Mouse (Mus musculus) limb, embryonic 13.5 days (tissue): ENCODE measurements around the gene Hoxa3. TPM values are rescaled to one million over a fixed set of nuclear protein-coding genes. Genes with fewer than 3 reads are reported as not detected.

ENCODE experiments used
- ATAC-seq: fragments of 200-750 bp; cut with Nextera tagmentation; 2 replicates; pipeline ENCODE4 v1.8.0; 2017; ENCODE audit warnings: low read depth, moderate number of reproducible peaks, moderate TSS enrichment; ENCODE audit not compliant: low FRiP score
- H3K27ac ChIP-seq: fragments of 300-500 bp; sonication (generic); 2 replicates; pipeline ENCODE4 v1.5.1; 2015; ENCODE audit warnings: inconsistent platforms, mild to moderate bottlenecking, moderate library complexity
- H3K27me3 ChIP-seq: fragments of 300-500 bp; sonication (generic); 2 replicates; pipeline ENCODE4 v1.6.1; 2015; ENCODE audit warnings: mild to moderate bottlenecking, inconsistent platforms
- H3K36me3 ChIP-seq: fragments of 300-500 bp; sonication (generic); 2 replicates; pipeline ENCODE4 v1.6.1; 2015; ENCODE audit warnings: inconsistent platforms, mild to moderate bottlenecking, moderate library complexity
- H3K4me1 ChIP-seq: fragments of 300-500 bp; sonication (generic); 2 replicates; pipeline ENCODE4 v1.6.1; 2015; ENCODE audit warnings: inconsistent platforms
- H3K4me2 ChIP-seq: fragments of 300-500 bp; sonication (generic); replicated peaks from 2 replicates; pipeline ENCODE4 v1.6.1; 2015; ENCODE audit warnings: inconsistent platforms, mild to moderate bottlenecking, moderate library complexity
- H3K4me3 ChIP-seq: fragments of 300-500 bp; sonication (generic); 2 replicates; pipeline ENCODE4 v1.5.1; 2015; ENCODE audit warnings: moderate library complexity, mild to moderate bottlenecking, inconsistent platforms
- H3K9ac ChIP-seq: fragments of 300-500 bp; sonication (generic); 2 replicates; pipeline ENCODE4 v1.6.1; 2015; ENCODE audit warnings: mild to moderate bottlenecking, inconsistent platforms
- H3K9me3 ChIP-seq: fragments of 300-500 bp; sonication (generic); 2 replicates; pipeline ENCODE4 v1.6.1; 2016; ENCODE audit warnings: inconsistent platforms
- WGBS: fragments of 180-500 bp; shearing (Covaris S2); methylation state at CpG from one replicate; pipeline ENCODE4 v1.1.7; 2015; 5-methylcytosine and 5-hydroxymethylcytosine counted together
- polyA plus RNA-seq: library from polyadenylated mRNA; unstranded; fragments of >200 nt; fragmentation: Nextera tagmentation; extraction: Ambion mirVana; gene quantifications from 2 replicates; pipeline ENCODE4 v1.2.1, GENCODE M21; 2015

Hoxa3 gene
- polyA plus RNA-seq, 1 experiment from 2014 or later = 5.9 TPM

DNA sequence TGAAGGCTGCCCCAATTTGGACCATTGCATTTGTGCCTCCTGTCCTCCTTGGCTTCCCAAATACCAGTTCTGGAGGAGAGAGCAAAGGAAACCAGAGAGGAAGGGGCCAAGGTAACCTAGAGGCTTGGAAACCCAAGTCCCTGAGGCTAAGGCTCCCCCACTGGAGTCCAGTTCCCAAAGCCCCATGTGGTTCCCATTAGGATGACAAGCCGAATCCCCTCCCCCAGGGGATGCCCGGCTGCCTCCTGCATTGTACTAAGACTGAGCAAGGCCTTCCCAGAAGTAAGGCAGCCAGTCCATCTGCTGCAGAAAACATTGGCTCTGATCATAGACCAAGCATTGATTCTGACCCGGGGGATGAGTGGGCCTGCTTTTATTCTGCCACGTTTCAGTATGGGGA is 41.8 kb downstream of the Hoxa3 start:
- no peaks in the 10 kb centered on the region for H3K9me3 ChIP-seq
- no peak overlapping the region for H3K9ac ChIP-seq
- H3K4me2 ChIP-seq = no peak overlapping the region
- peaks cover 18% of the 10 kb centered on the region for H3K36me3 ChIP-seq
- peaks cover 66% of the 10 kb centered on the region for H3K27me3 ChIP-seq
- whole genome bisulfite sequencing = 12% methylated on average over 4 of the region's 4 CpGs
- peaks cover 65% of the 10 kb centered on the region for H3K4me1 ChIP-seq
- no peak for ATAC-seq
- H3K4me3 ChIP-seq = no peak overlapping the region
- H3K27ac ChIP-seq = no peak overlapping the region; the same call in 1 of the 2 replicates

DNA sequence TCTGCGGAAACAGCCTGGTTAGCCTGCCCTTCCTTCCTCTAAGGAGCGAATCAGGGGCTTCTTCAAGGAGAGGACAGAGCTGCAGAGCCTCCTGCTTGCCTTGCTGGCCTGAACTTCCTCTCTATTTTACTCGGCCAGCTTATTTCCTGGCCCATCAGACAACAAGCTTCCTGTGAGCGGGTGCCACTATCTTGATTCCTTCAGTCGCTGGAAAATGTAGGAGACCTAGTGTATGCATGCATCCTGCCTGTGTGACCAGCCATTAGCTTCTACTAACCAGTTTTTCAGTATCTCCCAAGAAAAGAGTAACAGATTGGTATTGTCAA is 42.3 kb downstream of the Hoxa3 start:
- no peak for ATAC-seq
- Histone ChIP-seq H3K4me3 (no peak overlapping the region), H3K9ac (no peak overlapping the region), H3K4me1 (peaks cover 62% of the 10 kb centered on the region), H3K4me2 (no peak overlapping the region), H3K9me3 (no peaks in the 10 kb centered on the region), H3K27me3 (peaks cover 67% of the 10 kb centered on the region), H3K36me3 (peaks cover 18% of the 10 kb centered on the region), H3K27ac (no peak overlapping the region; the same call in 1 of the 2 replicates)
- 47% methylated on average over 5 of the region's 5 CpGs for WGBS

DNA sequence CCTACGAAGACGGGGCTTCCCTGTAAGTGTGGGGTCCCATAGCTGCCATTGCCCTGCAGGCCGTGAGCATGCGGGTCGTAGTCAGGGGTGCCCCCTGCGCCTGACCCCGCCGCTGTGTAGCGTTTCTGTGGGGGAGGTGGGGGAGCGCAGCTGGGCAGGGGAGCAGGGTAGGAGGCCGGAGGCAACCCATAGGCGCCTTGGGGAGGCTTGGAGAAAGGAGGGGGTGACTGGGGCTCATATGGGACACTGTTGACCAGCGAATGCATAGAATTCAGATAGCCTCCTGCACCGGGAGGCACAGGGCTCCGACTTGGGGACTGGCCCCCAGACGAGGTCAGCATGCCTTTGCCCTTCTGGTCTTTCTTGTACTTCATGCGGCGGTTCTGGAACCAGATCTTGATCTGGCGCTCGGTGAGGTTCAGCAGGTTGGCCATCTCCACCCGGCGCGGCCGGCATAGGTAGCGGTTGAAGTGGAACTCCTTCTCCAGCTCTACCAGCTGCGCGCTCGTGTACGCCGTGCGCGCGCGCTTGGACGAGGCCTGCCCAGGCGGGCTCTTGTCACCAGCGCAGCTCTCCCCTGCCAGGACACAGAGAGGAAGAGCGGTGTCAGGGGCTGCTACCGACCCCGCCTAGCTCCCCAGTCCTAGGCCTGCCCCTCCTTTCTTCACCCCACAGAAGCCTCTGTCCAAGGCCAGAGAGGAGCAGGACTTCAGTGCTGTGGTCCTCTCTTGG is 42.8 kb downstream of the Hoxa3 start:
- Histone ChIP-seq H3K36me3 (peaks cover 18% of the 10 kb centered on the region), H3K27me3 (peaks cover 71% of the 10 kb centered on the region), H3K27ac (no peak overlapping the region), H3K9me3 (no peaks in the 10 kb centered on the region), H3K4me3 (no peak overlapping the region), H3K4me2 (peak overlapping the region; percentile 27; the same call in 1 of the 2 replicates), H3K4me1 (peaks cover 61% of the 10 kb centered on the region), H3K9ac (no peak overlapping the region)
- 32% methylated on average over 40 of the region's 40 CpGs for WGBS
- no peak for ATAC-seq

DNA sequence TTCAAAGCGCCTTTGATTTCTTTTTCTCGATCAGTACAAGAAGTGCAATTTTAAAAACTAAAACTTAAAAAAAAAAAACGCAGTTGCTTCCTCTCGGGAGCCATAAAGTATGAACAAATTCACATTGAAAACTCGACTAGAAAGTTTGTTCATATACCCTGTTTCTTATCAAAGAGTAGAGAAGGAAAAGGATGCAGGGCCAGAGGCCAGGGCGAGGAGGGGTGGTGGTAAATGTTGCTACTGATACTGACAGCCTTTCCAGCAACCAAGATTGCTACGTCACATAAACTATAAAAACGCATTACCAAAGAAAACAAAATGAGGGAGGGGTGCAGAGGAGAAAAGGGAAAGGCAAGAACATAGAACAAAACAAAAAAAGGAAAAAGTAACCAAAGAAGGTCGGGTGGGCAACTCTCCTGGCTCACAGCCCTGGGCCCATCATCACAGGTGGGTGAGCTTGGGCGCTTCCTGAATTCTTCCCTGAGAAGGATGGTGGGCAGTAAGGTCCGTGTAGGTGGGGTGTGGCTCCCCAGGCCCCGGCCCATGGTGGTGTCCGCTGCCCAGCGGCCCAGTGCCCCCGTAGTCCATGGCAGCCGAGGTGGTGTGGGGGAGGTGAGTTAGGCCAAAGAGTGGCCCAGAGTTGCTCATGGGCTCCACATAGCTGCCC is 43.5 kb downstream of the Hoxa3 start:
- Histone ChIP-seq H3K36me3 (peaks cover 18% of the 10 kb centered on the region), H3K4me2 (peak overlapping the region; percentile 27; the same call in 1 of the 2 replicates), H3K27ac (no peak overlapping the region), H3K4me3 (no peak overlapping the region), H3K27me3 (peaks cover 71% of the 10 kb centered on the region), H3K4me1 (peaks cover 59% of the 10 kb centered on the region), H3K9me3 (no peaks in the 10 kb centered on the region), H3K9ac (no peak overlapping the region)
- ATAC-seq = no peak
- 49% methylated on average over 16 of the region's 16 CpGs for WGBS

DNA sequence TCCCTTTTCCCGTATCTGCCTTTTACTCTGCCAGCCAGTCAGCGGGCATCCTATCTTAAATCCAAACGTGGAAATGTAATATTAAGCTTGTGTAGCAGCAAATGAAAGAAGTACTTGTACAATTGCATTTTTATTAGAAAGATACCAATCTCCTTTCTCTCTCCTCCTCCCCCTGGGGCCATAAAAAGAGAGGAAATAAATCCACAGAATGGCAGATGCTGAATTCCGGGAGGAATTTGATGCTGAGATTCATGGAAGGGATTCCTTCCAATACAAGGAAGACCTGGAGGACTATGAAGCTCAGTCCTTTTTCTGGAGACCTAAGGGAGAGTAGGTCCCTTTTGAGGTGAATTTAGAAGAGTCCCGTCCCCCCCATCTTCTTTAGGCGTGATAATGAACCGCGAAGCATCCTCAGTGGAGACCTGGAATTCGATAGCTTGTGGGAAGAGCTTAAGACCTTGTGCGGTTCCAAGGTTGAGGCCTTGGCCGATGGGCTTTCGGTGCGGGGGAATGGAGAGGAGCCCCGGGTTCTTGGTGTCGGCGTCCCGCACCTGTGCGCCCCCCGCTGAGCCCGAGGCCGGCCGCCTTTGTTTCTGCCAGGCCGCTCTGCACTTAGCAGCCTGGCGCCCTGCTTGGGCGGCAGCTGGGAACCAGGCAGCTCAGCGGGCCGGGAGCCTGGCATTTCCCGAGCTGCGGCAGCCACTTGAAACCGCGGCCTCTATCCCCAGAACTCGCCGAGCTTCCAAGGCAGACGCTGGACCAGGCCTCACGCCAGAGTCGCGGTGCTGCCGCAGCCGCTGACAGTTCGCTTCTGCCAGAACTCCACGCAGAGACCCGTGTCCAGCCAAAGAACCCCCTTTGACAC is 44.7 kb downstream of the Hoxa3 start:
- peaks cover 18% of the 10 kb centered on the region for H3K36me3 ChIP-seq
- H3K4me1 ChIP-seq = peaks cover 67% of the 10 kb centered on the region
- no peak overlapping the region for H3K27ac ChIP-seq
- H3K4me3 ChIP-seq = peak overlapping the region; percentile 19; the same call in 1 of the 2 replicates
- peaks cover 83% of the 10 kb centered on the region for H3K27me3 ChIP-seq
- 13% methylated on average over 42 of the region's 42 CpGs for WGBS
- H3K4me2 ChIP-seq = peak overlapping the region; percentile 42
- peak overlapping the region; percentile 25; the same call in 1 of the 2 replicates for H3K9ac ChIP-seq
- no peak for ATAC-seq
- H3K9me3 ChIP-seq = no peaks in the 10 kb centered on the region

GRCm38 (mm10) chr6:52167736-52168161 is 45.4 kb downstream of the Hoxa3 start:
- Histone ChIP-seq H3K4me1 (peaks cover 67% of the 10 kb centered on the region), H3K9me3 (no peaks in the 10 kb centered on the region), H3K27ac (no peak overlapping the region), H3K9ac (no peak overlapping the region), H3K4me2 (no peak overlapping the region), H3K4me3 (no peak overlapping the region), H3K27me3 (peaks cover 90% of the 10 kb centered on the region), H3K36me3 (peaks cover 18% of the 10 kb centered on the region)
- 30% methylated on average over 14 of the region's 14 CpGs for WGBS
- no peak for ATAC-seq

- Histone ChIP-seq H3K4me3 (no peak overlapping the region), H3K4me2 (no peak overlapping the region), H3K27ac (no peak overlapping the region), H3K9me3 (no peaks in the 10 kb centered on the region), H3K4me1 (peaks cover 62% of the 10 kb centered on the region), H3K27me3 (peaks cover 91% of the 10 kb centered on the region), H3K9ac (no peak overlapping the region), H3K36me3 (peaks cover 18% of the 10 kb centered on the region)
- 53% methylated on average over 1 of the region's 1 CpGs for WGBS
- ATAC-seq = no peak
Measured at GRCm38 (mm10) chr6:52167176-52167575, 46.0 kb downstream of the Hoxa3 start.

- 23% methylated on average over 4 of the region's 4 CpGs for WGBS
- Histone ChIP-seq H3K9me3 (no peaks in the 10 kb centered on the region), H3K9ac (no peak overlapping the region), H3K27ac (no peak overlapping the region), H3K4me2 (no peak overlapping the region), H3K4me3 (no peak overlapping the region), H3K4me1 (peaks cover 55% of the 10 kb centered on the region), H3K36me3 (peaks cover 17% of the 10 kb centered on the region), H3K27me3 (peaks cover 91% of the 10 kb centered on the region)
- ATAC-seq = no peak
Measured at GRCm38 (mm10) chr6:52166431-52167077, 46.6 kb downstream of the Hoxa3 start.

GRCm38 (mm10) chr6:52165441-52166370 is 47.4 kb downstream of the Hoxa3 start:
- peaks cover 10% of the 10 kb centered on the region for H3K36me3 ChIP-seq
- H3K27ac ChIP-seq = no peak overlapping the region
- H3K9ac ChIP-seq = no peak overlapping the region; the same call in 1 of the 2 replicates
- peak overlapping the region; percentile 62 for H3K4me2 ChIP-seq
- 7% methylated on average over 28 of the region's 28 CpGs for WGBS
- peaks cover 53% of the 10 kb centered on the region for H3K4me1 ChIP-seq
- ATAC-seq = no peak
- no peaks in the 10 kb centered on the region for H3K9me3 ChIP-seq
- H3K4me3 ChIP-seq = peak overlapping the region; percentile 13
- peaks cover 90% of the 10 kb centered on the region for H3K27me3 ChIP-seq

- Histone ChIP-seq H3K27me3 (peaks cover 90% of the 10 kb centered on the region), H3K27ac (no peak within 1 kb of the TSS), H3K9me3 (no peaks in the 10 kb centered on the region), H3K36me3 (peaks cover 1% of the 10 kb centered on the region), H3K4me1 (peaks cover 53% of the 10 kb centered on the region), H3K4me2 (peak within 1 kb of the TSS; percentile 62), H3K4me3 (peak within 1 kb of the TSS; percentile 36), H3K9ac (peak within 1 kb of the TSS; percentile 63)
- ATAC-seq = no peak
- 1% methylated on average over 25 of the region's 25 CpGs for WGBS
Measured at GRCm38 (mm10) chr6:52164626-52165440, 48.3 kb downstream of the Hoxa3 start, which contains the start of gene Hoxa2. Gene Hoxa2, minus strand, starts transcription at chr6:52164831.
